Mouse (Mus musculus) urinary bladder, postnatal 10 days (tissue): ENCODE measurements around the gene Gdf3.
"Not testable (repeated sequence)": the region's sequence is repeated elsewhere in the genome, so short reads cannot be mapped to it uniquely, and the experiment has no call there.

Source experiments
- DNase-seq: peaks from one replicate; pipeline ENCODE4 v3.0.0; 2022; ENCODE audit warnings: low spot score

Gdf3 gene

DNA sequence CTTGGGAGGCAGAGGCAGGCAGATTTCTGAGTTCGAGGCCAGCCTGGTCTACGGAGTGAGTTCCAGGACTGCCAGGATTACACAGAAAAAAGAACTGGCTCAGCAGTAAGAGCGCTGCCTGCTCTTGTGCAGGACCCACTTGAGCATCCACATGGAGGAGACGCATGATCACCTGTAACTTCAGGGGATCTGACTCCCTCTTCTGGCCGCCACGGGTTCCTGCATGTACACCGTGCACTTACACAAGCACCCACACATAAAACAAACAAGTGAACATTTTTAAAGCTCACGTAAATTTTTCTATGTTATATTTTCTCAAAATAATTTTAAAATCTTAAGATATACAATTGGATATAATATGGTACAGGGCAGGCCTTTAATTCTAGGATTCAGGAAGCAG lies 4.4 kb downstream of the Gdf3 start:
- no peak for DNase-seq

DNA sequence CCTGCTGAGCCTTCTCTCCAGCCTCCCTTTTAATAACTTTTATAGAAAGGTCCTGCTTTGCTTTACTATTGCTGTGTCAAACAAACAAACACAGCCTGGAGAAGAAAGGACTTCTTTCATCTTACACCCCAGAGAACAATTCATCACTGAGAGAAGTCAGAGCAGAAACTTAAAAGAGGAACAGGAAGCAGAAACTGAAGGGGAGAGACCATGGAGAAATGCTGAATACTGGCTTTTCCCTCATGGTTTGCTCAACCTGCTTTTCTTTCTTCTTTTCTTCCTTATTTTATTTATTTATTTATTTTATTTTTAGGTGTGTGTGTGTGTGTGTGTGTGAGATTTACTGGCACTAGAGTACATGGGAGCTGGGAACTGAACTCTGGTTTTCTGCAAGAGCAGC lies 5.6 kb downstream of the Gdf3 start:
- DNase-seq: no peak

DNA sequence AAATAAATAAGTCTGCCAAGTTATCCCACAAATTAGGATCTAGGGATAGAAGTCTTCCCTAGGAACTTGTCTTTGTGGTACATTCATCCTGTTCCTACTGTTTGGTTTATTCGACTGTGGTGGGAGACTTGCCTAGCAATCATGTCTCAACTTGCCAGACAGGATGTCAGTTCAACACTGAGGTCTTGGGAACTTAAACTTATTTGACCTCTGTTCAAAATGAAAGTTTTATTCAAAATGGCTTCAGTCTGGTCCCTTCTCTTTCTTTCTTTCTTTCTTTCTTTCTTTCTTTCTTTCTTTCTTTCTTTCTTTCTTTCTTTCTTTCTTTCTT lies 6.9 kb downstream of the Gdf3 start:
- no peak for DNase-seq

DNA sequence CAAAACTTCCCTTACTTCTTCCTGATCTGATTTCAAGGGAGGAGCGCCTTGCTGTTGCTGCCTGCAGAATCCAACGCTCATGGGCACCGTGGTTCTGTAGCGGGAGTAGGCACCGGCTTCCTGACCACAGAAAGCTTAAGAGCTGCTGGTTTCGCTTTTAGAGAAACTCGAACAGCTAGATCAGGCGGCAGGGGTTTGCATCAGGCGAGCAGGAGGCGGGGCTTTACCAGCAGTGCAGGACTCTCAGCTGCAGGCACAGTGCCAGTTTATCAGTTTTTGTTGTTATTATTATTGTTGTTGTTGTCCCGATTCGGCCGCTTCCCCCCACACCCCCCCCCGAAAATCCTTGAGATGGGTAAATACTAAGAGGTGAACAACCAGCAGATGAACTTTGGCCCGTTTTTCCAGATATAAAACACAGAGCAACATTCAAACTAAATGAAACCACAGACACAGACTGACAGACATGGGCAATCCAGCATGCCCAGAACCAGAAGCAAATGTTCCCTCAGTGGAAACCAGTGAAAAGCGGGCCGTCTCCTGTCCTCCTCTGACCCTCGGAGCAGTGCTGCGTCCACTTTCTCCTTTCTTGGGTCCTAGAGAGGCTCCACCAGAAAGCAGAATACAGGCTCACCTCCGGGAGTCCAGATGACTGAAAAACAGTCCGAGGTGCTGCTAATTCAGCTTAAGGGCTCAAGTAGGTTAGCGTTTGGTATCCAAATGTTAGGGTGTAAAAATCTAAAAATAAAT lies 7.5 kb downstream of the Gdf3 start, which contains the start of gene Apobec1:
TSS of gene Apobec1 (minus strand) at position 203 of the 750 bp plus-strand sequence.
- DNase-seq: no peak

DNA sequence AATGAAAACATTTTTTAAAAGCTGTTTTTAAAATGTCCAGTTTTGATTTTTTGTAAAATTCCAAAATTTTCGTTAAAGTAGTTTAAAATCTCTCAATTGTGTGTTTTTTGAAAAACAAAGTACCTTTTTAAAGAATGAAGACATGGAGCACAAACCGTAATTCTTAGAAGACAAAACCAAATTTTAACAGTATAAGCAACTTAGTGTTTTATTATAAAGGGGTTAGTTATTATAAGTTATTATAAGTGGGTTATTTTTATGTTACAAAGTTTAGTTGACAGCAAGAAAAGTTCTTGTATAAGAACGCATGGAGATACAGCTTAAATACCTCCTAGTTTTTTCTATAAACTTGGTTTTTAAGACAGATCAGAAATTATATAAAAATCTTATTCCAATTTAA lies 8.3 kb downstream of the Gdf3 start:
- DNase-seq: no peak

DNA sequence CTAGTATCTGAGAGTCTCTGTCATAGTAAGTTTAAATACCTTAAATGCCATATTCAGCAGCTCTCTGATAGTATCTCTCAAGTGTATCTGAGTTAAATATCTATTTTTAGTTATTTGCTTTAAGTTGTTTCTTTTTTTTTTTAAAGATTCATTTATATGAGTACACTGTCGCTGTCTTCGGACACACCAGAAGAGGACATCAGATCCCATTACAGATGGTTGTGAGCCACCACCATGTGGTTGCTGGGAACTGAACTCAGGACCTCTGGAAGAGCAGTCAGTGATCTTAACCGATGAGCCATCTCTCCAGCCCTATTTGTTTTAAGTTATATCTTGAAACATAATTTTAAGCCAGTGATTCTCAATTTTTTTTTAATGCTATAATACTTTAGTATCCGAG lies 8.9 kb downstream of the Gdf3 start:
- no peak for DNase-seq

DNA sequence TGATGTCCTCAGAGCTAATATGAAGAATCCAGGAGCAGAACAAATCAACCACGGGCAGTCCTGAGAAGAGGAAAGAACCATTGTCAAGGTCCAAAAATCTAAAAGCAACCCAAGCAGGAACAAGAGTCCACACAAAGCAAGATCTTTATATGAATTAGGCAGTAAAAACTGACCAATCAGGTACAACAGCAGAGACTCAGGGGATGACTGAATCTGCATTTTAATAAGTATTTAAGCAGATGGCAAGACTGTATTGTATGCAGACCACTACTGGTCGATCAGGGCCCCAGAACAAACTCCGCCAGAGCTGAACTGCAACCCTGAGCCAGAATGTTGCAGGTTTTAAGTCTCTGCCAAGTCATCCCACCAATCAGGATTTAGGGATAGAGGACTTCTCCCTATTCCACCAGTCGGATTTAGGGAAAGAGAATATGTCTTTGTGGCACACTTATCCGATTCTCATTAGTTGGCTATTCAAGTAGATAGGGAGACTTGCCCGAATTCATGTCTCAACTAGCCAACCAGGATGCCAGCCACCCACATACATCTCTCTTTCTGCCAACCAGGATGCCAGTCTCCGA lies 9.7 kb downstream of the Gdf3 start:
- no peak for DNase-seq

DNA sequence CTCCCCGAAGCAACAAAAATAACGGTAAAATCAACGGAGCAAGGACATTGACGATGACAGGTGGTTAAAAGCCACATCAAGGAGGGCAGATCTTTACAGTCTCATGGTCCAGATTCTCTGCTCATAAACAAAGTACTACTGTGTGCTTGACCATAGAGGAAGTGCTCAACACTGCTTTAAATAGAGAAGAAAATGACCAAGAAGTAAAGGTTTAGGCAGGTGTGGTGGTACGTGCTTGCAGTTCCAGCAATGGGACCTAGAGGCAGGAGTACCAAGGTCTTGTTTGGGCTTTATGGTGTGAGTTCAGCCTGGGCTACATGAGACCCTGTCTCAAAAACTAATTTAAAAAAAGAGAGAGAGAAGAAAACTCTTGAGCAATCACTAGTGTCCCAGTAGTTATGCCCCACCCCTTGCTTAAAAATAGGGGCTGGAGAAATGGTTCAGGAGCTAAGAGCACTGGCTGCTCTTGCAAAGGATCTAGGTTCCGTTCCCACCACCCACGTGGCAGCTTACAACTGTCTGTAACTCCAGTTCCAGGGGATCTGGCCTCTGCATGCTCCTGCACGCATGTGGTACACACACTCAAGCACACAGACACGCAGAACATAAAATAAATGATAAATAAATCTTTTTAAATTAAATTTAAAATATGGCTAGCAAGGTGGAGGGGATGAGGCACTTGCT lies 10.7 kb downstream of the Gdf3 start:
- DNase-seq: no peak

DNA sequence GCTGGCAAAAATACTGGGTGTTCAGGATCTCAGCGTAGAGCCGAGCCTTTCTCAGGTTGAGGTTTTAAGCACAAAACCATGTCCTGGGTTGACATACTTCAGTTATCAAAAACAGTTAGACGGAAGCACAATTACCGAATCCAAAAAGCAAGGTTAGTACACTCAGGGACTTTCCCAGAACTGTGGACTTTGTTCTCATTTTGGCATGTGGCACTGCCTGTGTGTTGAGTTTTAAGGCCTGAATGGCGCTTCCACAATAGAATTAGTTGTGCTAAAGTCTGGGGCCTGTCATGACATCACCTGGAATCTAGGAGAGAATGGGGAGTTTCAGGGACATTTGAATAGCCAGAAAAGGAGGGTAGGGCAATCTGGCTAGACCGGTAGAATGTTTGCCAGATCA lies 11.5 kb downstream of the Gdf3 start:
- DNase-seq: no peak

DNA sequence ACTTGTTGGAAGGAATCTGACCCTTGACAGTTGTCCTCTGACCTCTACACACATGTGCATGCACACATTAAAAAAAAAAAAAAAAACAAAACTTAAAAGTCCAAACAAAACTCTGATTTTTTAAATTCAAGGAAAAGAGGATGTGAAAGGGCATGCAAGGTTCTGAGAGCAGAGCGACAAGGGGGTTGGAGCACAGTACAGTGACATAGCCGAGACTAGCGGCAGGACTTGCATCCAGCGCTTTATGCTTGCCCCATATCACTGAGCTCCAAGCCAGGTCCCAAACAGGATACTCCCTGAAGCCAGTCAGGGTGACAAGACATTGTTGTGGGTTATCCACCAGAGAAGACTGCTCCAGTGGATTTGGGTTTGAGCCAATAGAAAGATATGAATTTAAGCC lies 11.9 kb downstream of the Gdf3 start:
- no peak for DNase-seq

DNA sequence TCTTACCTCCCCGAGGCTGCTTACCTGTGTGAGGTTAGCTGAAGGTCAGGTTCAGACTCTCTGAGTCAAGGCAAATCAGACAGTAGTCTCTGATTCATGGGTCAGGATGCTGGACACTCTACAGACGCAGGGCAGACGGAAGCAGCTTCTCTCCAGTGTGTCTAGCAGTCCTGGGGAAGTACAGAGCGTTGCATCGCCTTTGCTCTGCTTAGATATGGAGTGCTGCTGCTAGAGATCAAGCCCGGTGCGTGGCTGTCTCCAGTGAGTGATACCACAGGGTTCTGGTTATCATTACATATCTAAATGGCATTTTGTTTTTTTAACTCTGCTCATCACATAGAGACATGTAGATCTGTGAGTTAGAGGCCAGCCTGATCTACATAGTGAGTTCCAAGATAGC lies 13.3 kb downstream of the Gdf3 start:
- DNase-seq: no peak

DNA sequence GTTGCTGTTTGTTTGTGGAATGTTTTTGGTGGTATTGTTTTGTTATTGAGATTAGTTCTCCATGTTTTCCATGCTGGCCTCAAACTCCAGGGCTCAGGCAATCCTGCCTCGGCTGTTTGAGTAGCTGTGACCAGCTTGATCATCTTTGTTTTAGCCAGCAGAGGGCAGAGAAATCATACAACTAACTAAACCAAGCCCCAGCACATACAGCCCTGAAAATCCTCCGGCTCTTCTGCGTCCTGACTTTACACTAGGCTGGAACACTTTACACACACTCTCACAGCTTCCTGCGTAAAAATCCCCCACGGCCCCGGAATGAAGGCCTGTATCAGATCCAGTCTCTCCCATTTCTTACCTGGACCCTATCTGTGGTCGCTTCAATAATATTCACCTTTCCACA lies 14.2 kb downstream of the Gdf3 start:
- DNase-seq: no peak

DNA sequence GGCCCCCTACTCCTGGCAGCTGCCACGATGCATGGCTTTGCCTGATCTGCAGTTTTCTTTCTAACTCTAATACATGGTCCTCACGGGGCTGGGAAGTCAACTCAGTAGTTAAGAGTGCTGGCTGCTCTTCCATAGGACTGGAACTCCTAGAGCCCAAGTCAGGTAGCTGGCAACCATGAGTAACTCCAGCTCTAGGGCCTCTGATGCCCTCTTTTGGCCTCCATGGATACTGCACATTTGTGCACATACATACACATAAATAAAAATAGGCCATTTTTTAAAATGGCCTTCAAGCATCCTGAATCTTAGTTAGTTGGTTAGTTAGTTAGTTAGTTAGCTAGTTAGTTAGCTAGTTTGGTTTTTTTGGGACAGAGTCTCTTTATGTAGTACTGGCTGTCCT lies 17.0 kb downstream of the Gdf3 start:
- no peak for DNase-seq

DNA sequence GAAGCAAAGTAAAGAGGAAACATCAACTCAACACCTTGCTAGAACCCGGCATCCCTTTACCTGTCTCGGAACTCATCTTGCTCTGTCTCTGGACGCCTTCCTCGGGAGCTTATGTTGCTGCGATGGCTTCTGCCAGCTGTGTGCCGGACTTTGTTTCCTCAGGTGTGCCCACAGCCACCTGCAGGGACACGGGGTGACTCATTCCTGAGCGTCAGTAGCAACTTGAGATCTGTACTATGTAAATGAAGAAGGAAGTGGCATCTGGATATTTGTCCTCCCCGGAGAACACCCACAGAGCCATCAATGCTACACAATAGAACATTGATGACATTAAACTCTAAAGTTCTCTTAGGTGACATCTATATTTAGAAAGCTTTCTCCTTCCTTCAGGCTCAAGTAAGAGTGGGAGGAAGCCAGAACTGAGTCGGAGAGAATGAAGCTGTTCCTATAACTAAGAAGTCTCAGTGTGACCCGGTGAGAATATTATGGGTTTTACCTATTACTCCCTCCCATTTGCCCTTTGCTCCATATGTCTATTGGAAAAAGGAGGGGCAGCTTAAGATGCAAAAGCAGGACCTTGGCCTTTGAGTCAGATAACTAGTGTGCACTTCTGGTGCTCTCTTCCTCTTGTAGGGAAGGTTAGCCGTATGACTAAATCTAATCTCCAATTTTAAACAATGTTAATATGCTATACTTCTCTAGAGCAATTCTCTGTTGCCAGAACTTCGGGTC lies 18.7 kb downstream of the Gdf3 start:
- no peak for DNase-seq

DNA sequence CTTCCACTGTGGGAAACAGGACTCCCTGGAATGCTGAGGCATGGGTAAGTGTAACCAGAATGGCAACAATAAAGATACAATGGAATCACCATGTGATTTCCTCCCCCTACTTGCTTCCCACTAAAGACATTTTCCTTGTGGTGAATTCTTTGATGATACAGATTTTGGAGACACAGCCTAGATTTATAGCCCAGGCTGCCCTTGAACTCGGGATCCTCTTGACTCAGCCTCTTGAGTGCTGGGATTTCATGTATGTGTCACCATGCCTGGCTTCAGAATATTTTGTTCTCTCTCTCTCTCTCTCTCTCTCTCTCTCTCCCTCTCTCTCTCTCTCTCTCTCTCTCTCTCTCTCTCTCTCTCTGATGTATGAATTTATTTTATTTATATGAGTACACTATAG lies 30.8 kb downstream of the Gdf3 start:
- DNase-seq: no peak

DNA sequence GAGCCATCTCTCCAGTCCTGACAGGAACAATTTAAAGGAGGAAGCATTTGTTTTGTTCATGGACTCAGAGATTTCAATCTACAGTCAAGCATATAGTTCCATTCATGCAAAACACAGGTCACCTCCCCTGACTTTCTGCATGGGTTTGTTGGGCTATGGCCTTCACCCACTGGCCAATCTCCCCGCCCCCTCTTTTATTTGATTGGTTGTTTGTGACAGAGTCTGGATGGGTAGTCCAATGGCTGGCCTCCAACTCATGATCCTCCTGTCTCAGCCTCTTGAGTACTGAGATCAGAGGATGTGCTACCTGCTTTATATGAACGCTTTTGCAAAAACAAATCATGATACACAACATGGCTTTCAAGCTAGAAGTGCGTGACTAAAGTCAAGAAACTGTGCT lies 32.9 kb downstream of the Gdf3 start:
- DNase-seq: no peak

DNA sequence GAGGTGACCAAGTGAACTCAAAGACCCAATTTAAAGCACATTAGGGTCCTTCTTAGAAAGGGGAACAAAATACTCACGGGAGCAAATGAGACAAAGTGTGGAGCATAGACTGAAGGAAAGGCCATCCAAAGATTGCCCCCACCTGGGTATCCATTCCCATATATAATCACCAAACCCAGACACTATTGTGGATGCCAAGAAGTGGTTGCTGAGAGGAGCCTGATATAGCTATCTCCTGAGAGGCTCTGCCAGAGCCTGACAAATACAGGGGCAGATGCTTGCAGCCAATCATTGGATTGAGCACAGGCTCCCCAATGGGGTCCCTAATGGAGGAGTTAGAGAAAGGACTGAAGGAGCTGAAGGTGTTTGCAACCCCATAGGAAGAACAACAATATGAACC lies 34.9 kb downstream of the Gdf3 start:
- DNase-seq: not testable (repeated sequence)

DNA sequence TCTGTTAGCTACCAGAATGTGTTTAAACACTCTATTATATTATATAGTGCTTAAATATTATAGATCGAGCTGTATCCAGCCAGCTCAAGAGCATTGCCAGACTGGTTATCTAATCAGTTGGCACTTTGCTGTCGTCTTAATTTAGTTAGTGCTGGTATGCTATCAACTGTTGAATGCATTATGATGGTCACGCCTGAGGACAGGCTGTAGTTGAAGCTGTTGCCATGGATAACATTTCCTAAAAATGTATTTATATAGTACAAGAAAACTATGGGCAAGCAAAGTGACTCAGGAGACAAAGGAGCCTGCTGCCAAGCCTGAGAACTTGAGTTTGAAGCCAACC lies 38.3 kb downstream of the Gdf3 start:
- DNase-seq: no peak

DNA sequence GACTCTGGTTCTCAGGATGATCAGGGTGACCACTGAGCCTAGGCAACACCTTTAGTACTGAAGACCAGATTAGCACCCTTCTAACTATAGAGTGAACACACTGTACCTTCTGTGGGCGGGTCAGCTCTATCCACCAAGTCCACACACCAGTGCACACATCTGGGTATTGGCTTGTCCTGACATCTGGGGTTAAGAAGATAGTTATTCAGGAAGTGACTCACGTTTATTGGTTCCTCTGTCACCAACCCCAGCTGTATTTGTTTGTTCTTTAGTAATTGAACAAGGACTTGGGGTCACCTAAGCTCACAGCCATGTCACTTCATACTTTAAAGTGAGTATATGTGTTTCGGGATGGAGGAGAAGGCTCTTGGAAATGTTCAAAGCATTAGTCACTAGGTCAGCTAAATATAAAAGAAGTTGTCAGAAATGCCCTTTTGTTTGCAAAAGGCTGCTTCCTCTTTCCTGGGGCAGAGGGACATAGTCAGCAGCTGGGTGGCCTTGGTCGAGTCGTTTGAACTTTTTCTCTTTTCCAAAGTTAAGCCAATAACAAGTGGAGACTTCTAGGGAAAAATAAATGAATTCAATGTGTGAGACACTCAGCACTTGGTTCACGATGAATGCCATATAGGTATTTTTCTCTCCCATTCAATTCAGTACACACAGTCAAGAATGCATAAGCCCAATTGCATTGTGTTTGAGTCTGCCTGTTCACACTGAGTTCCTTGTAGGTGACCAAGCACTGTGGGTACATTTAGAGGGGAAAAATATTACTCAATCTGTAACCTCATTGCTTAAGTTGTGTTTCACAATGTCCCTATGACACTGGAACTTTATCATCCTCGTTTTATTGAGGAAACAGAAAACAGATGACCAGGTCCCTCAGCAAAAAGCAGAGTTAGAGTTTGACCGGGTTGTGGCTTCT lies 38.9 kb downstream of the Gdf3 start:
- no peak for DNase-seq

DNA sequence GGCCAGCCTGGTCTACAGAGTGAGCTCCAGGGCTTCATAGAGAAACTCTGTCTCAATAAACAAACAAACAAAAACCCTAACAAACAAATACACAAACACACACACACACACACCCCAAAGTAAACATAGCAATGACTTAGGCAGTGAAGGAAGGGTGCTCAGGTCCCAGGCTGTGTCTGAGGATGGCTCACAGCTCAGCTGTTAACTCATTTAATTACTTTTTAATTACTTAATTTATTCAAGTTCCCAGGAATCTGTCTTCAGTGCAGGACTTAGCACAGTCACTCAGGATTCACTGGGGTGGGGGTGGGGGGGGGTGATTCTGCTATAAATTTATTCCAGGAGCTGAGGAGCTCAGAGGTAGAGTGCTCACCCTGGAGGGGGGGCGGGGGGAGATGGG lies 40.1 kb downstream of the Gdf3 start:
- no peak for DNase-seq

DNA sequence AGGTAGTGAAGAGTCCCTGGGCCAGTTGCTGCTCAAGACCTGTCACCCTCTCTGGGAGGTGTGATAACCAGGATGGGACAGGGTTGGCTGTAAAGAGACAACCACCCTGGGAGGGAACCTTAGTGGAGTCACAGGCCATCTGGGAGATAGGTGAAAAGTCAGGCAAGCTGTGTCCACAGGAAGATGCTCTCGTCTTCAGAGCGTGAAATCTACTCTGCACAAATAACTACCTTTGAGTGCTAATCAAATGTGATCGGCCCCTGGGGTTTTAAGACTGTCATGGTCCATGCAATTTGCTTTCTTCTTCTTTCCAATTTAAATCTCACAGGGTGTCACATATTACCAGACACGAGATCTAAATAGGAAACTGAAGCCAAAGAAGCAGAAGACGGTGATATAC lies 40.8 kb downstream of the Gdf3 start:
- no peak for DNase-seq
